Mouse (Mus musculus) myocyte (in vitro differentiated cells): ENCODE measurements at regions not wholly inside any gene's neighbourhood (a gene's known extent, or its start where the extent isn't known, plus 50 kb on each side); places are given as distances from the start of the nearest gene placed in this dataset.

Experiments
- CEBPB ChIP-seq: IDR thresholded peaks from 2 replicates; pipeline ENCODE4 v1.6.1; 2011; ENCODE audit warnings: mild to moderate bottlenecking, moderate library complexity; ENCODE audit not compliant: poor library complexity, insufficient read depth, severe bottlenecking
- MAX ChIP-seq: IDR thresholded peaks from one replicate; pipeline ENCODE4 v1.6.1; 2011; ENCODE audit warnings: low read depth, mild to moderate bottlenecking, control low read depth
- MYOG ChIP-seq, 3 experiments: IDR thresholded peaks; one replicate each; pipeline ENCODE4 v1.6.1; 2011; ENCODE audit warnings: control low read depth in 2 of 3, low read depth in 2 of 3, mild to moderate bottlenecking in 2 of 3; ENCODE audit not compliant: insufficient read length in 2 of 3, control insufficient read depth in 1 of 3, insufficient read depth in 1 of 3
- POLR2A ChIP-seq: IDR thresholded peaks from one replicate; pipeline ENCODE4 v1.6.1; 2011; ENCODE audit warnings: low read depth, mild to moderate bottlenecking, control low read depth, moderate library complexity; ENCODE audit not compliant: insufficient read length
- POLR2AphosphoS2 ChIP-seq: IDR thresholded peaks from one replicate; pipeline ENCODE4 v1.6.1; 2011; ENCODE audit warnings: low read depth, control low read depth; ENCODE audit not compliant: insufficient read length
- REST ChIP-seq: IDR thresholded peaks from one replicate; pipeline ENCODE4 v1.6.1; 2011; ENCODE audit warnings: mild to moderate bottlenecking, control low read depth, moderate library complexity; ENCODE audit not compliant: insufficient read depth, insufficient read length
- TCF12 ChIP-seq: IDR thresholded peaks from one replicate; pipeline ENCODE4 v1.6.1; 2011; ENCODE audit warnings: mild to moderate bottlenecking, control low read depth; ENCODE audit not compliant: poor library complexity, insufficient read depth, severe bottlenecking
- TCF3 ChIP-seq: IDR thresholded peaks from one replicate; pipeline ENCODE4 v1.6.1; 2011; ENCODE audit warnings: low read depth, control low read depth; ENCODE audit not compliant: insufficient read length
- USF1 ChIP-seq: IDR thresholded peaks from one replicate; pipeline ENCODE4 v1.6.1; 2011; ENCODE audit warnings: low read depth, mild to moderate bottlenecking, control low read depth, moderate library complexity

DNA sequence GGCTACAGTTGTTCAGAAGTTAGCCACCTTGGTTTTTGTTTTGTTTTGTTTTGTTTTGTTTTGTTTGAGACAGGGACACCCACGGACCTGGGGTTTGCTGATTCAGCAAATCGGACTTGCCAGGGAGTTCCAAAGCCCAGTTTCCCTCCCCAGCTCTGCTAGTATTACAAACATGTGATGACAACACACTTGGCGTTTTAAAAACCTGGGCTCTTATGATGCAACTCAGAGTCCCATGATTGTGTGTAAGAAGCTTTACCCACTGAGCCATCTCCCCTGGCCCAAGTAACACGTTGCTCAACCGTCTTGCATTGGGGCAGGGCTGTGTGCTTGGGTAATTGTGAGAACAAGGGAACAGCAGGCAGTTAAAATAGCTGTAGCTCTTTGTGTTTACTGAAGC lies 162.2 kb downstream of the Gm5426 start:
- no peak for TF ChIP-seq USF1
- TF ChIP-seq MAX, result no peak
- TF ChIP-seq POLR2A, result no peak
- TF ChIP-seq MYOG (IDR thresholded peaks at IDR 0.05; ENCODE audit: control insufficient read depth in 1 of 3, insufficient read depth in 1 of 3, insufficient read length in 2 of 3, low read depth in 2 of 3), result no peak
- no peak for TF ChIP-seq REST
- no peak for TF ChIP-seq POLR2AphosphoS2
- TF ChIP-seq TCF12, result no peak
- no peak for TF ChIP-seq CEBPB
- no peak for TF ChIP-seq TCF3
